Mouse (Mus musculus) lung, postnatal 36 days (tissue): ENCODE results near the gene Ccdc96.

Source experiments
- DNase-seq: peaks from one replicate; pipeline ENCODE4 v3.0.0; 2022; ENCODE audit warnings: mixed read lengths

The Ccdc96 gene

GRCm38 (mm10) chr5:36474283-36474682 is 10.1 kb upstream of the Ccdc96 start:
- peak; percentile 89 for DNase-seq

GRCm38 (mm10) chr5:36477486-36477885 is 6.9 kb upstream of the Ccdc96 start:
- DNase-seq, result peak; percentile 27

- no peak for DNase-seq
Observed at GRCm38 (mm10) chr5:36478540-36479420, 5.6 kb upstream of the Ccdc96 start.

GRCm38 (mm10) chr5:36479735-36480134 is 4.7 kb upstream of the Ccdc96 start:
- DNase-seq, result peak; percentile 55

GRCm38 (mm10) chr5:36480398-36480797 is 4.0 kb upstream of the Ccdc96 start:
- DNase-seq, result no peak

- no peak for DNase-seq
Observed at GRCm38 (mm10) chr5:36481114-36481513, 3.3 kb upstream of the Ccdc96 start.

- peak; percentile 41 for DNase-seq
Observed at GRCm38 (mm10) chr5:36483203-36484101, 936 bp upstream of the Ccdc96 start.

- DNase-seq, result no peak
Observed at GRCm38 (mm10) chr5:36485306-36485705, 918 bp downstream of the Ccdc96 start.

GRCm38 (mm10) chr5:36489225-36489624 is 4.8 kb downstream of the Ccdc96 start:
- peak; percentile 78 for DNase-seq

- DNase-seq, result no peak
Observed at GRCm38 (mm10) chr5:36493919-36494318, 9.5 kb downstream of the Ccdc96 start.

- no peak for DNase-seq
Observed at GRCm38 (mm10) chr5:36494709-36495108, 10.3 kb downstream of the Ccdc96 start.

- no peak for DNase-seq
Observed at GRCm38 (mm10) chr5:36505235-36505634, 20.8 kb downstream of the Ccdc96 start.

GRCm38 (mm10) chr5:36505643-36506042 is 21.3 kb downstream of the Ccdc96 start:
- DNase-seq, result no peak

- no peak for DNase-seq
Observed at GRCm38 (mm10) chr5:36508351-36508750, 24.0 kb downstream of the Ccdc96 start.

- DNase-seq, result no peak
Observed at GRCm38 (mm10) chr5:36510956-36511355, 26.6 kb downstream of the Ccdc96 start.

GRCm38 (mm10) chr5:36515126-36515525 is 30.7 kb downstream of the Ccdc96 start:
- DNase-seq, result no peak

GRCm38 (mm10) chr5:36515558-36515957 is 31.2 kb downstream of the Ccdc96 start:
- DNase-seq, result no peak

- DNase-seq, result no peak
Observed at GRCm38 (mm10) chr5:36517596-36517995, 33.2 kb downstream of the Ccdc96 start.

GRCm38 (mm10) chr5:36519751-36520150 is 35.4 kb downstream of the Ccdc96 start:
- DNase-seq, result no peak

GRCm38 (mm10) chr5:36522782-36523181 is 38.4 kb downstream of the Ccdc96 start:
- no peak for DNase-seq

- DNase-seq, result no peak
Observed at GRCm38 (mm10) chr5:36523219-36523703, 38.9 kb downstream of the Ccdc96 start.

- no peak for DNase-seq
Observed at GRCm38 (mm10) chr5:36525216-36525615, 40.8 kb downstream of the Ccdc96 start.

GRCm38 (mm10) chr5:36526274-36526673 is 41.9 kb downstream of the Ccdc96 start:
- DNase-seq, result peak; percentile 34
